Comparison of ENCODE assay signal across 8 mouse cellular contexts in genomic region chr1:162217340-162217974, GRCm38 (mm10).
DNase-seq lines count a peak whose midpoint lies in the region; ATAC-seq and TF ChIP-seq lines count a peak whose summit lies in the region.

No protein-coding gene starts in this region.

- H3K27me3 ChIP-seq in forebrain, embryonic 10.5 days (ENCODE audit: poor library complexity, severe bottlenecking) = peaks cover 15% of the 10 kb centered on the region; the same call in 1 of the 2 replicates
- H3K27me3 ChIP-seq in forebrain, postnatal 0 days (ENCODE audit: insufficient read depth, low read length) = no peaks in the 10 kb centered on the region
- no peaks in the 10 kb centered on the region for H3K27me3 ChIP-seq in heart, embryonic 10.5 days (ENCODE audit: insufficient read depth, poor library complexity, severe bottlenecking)
- no peaks in the 10 kb centered on the region for H3K27me3 ChIP-seq in lung, embryonic 15.5 days

- peak overlapping the region; percentile 45 for H3K4me3 ChIP-seq in forebrain, embryonic 10.5 days
- H3K4me3 ChIP-seq in forebrain, postnatal 0 days (ENCODE audit: low read depth, low read length) = no peak overlapping the region
- H3K4me3 ChIP-seq in heart, embryonic 10.5 days = peak overlapping the region; percentile 56
- H3K4me3 ChIP-seq in lung, embryonic 15.5 days = peak overlapping the region; percentile 45

- H3K4me1 ChIP-seq in forebrain, embryonic 10.5 days = peaks cover 20% of the 10 kb centered on the region
- no peaks in the 10 kb centered on the region for H3K4me1 ChIP-seq in forebrain, postnatal 0 days (ENCODE audit: insufficient read depth)
- H3K4me1 ChIP-seq in heart, embryonic 10.5 days = peaks cover 31% of the 10 kb centered on the region
- H3K4me1 ChIP-seq in lung, embryonic 15.5 days = peaks cover 10% of the 10 kb centered on the region; the same call in 1 of the 2 replicates

- no peak for TF ChIP-seq CTCF in forebrain, postnatal 0 days (IDR thresholded peaks at IDR 0.05; ENCODE audit: low read depth)

- ATAC-seq in forebrain, postnatal 0 days = no peak
- peak; percentile 98 for ATAC-seq in lung, embryonic 15.5 days (ENCODE audit: borderline replicate concordance, extremely low read depth, low FRiP score, low TSS enrichment)

- WGBS in forebrain, embryonic 10.5 days = 66% methylated on average over 15 of the region's 15 CpGs
- 80% methylated on average over 15 of the region's 15 CpGs for WGBS in forebrain, postnatal 0 days
- WGBS in heart, embryonic 10.5 days = 47% methylated on average over 15 of the region's 15 CpGs
- 29% methylated on average over 15 of the region's 15 CpGs for WGBS in lung, embryonic 15.5 days

- no peak overlapping the region for H3K4me2 ChIP-seq in forebrain, postnatal 0 days (ENCODE audit: low read depth)
- H3K4me2 ChIP-seq in lung, embryonic 15.5 days = peak overlapping the region; percentile 39

- H3K27ac ChIP-seq in forebrain, embryonic 10.5 days = peak overlapping the region; percentile 85
- H3K27ac ChIP-seq in forebrain, postnatal 0 days (ENCODE audit: low read depth, low read length) = no peak overlapping the region
- H3K27ac ChIP-seq in heart, embryonic 10.5 days = peak overlapping the region; percentile 83
- peak overlapping the region; percentile 92 for H3K27ac ChIP-seq in lung, embryonic 15.5 days

- DNase-seq in forebrain, embryonic 10.5 days (ENCODE audit: extremely low spot score, low spot score) = peak; percentile 49
- DNase-seq in forebrain, postnatal 0 days = no peak
- DNase-seq in heart, embryonic 10.5 days (ENCODE audit: low spot score) = no peak
- peak; percentile 16 to 31 for DNase-seq in kidney, adult 8-10 months
- peak; percentile 34 for DNase-seq in urinary bladder, adult 2 months (ENCODE audit: low spot score)
- no peak for DNase-seq in layer of hippocampus, adult 18-20 months (ENCODE audit: low spot score in 2 of 2)
- DNase-seq in cerebellum, adult 8-10 months = no peak

- H3K36me3 ChIP-seq in forebrain, embryonic 10.5 days (replicated peaks) = no peaks in the 10 kb centered on the region
- no peaks in the 10 kb centered on the region for H3K36me3 ChIP-seq in forebrain, postnatal 0 days (ENCODE audit: insufficient read depth)
- no peaks in the 10 kb centered on the region for H3K36me3 ChIP-seq in heart, embryonic 10.5 days
- no peaks in the 10 kb centered on the region for H3K36me3 ChIP-seq in lung, embryonic 15.5 days

- no peaks in the 10 kb centered on the region for H3K9me3 ChIP-seq in forebrain, embryonic 10.5 days
- H3K9me3 ChIP-seq in forebrain, postnatal 0 days (ENCODE audit: low read length) = no peaks in the 10 kb centered on the region
- no peaks in the 10 kb centered on the region for H3K9me3 ChIP-seq in heart, embryonic 10.5 days
- H3K9me3 ChIP-seq in lung, embryonic 15.5 days = no peaks in the 10 kb centered on the region

- no peak overlapping the region for H3K9ac ChIP-seq in forebrain, postnatal 0 days
- H3K9ac ChIP-seq in lung, embryonic 15.5 days = peak overlapping the region; percentile 39

Comparison
In these comparisons a context has a peak if more than half of its experiments do, and no peak if none do; other contexts are left out.
1. DNase-seq: peak in forebrain, embryonic 10.5 days (single experiment), kidney, adult 8-10 months (2 of 2) and urinary bladder, adult 2 months (single experiment); none in forebrain, postnatal 0 days (single experiment), heart, embryonic 10.5 days (single experiment), layer of hippocampus, adult 18-20 months (0 of 2) and cerebellum, adult 8-10 months (single experiment).